Mouse (Mus musculus) adipocyte (in vitro differentiated cells): ENCODE measurements around the gene Zfp385c.
"Not testable (repeated sequence)": the region's sequence is repeated elsewhere in the genome, so short reads cannot be mapped to it uniquely, and the experiment has no call there.

ENCODE experiments used
- DNase-seq: peaks from one replicate; pipeline ENCODE4 v3.0.0-alpha.2; 2016; ENCODE audit warnings: low spot score

Gene Zfp385c

GRCm38 (mm10) chr11:100687265-100687664, 5.0 kb downstream of the Zfp385c start:
- no peak for DNase-seq

- no peak for DNase-seq
Measured at GRCm38 (mm10) chr11:100685371-100685770, 6.9 kb downstream of the Zfp385c start.

- no peak for DNase-seq
Measured at GRCm38 (mm10) chr11:100684084-100684483, 8.2 kb downstream of the Zfp385c start.

- DNase-seq, result no peak
Measured at GRCm38 (mm10) chr11:100682526-100682925, 9.7 kb downstream of the Zfp385c start.

- no peak for DNase-seq
Measured at GRCm38 (mm10) chr11:100681826-100682225, 10.4 kb downstream of the Zfp385c start.

GRCm38 (mm10) chr11:100677810-100678209, 14.4 kb downstream of the Zfp385c start:
- DNase-seq, result no peak

- DNase-seq, result no peak
Measured at GRCm38 (mm10) chr11:100673169-100673568, 19.1 kb downstream of the Zfp385c start.

- peak; percentile 12 for DNase-seq
Measured at GRCm38 (mm10) chr11:100671956-100672355, 20.3 kb downstream of the Zfp385c start.

GRCm38 (mm10) chr11:100671049-100671448, 21.2 kb downstream of the Zfp385c start:
- DNase-seq, result no peak

GRCm38 (mm10) chr11:100659806-100660205, 32.4 kb downstream of the Zfp385c start:
- no peak for DNase-seq

GRCm38 (mm10) chr11:100656458-100656857, 35.8 kb downstream of the Zfp385c start:
- DNase-seq, result no peak

- DNase-seq, result not testable (repeated sequence)
Measured at GRCm38 (mm10) chr11:100655589-100655988, 36.7 kb downstream of the Zfp385c start.

- no peak for DNase-seq
Measured at GRCm38 (mm10) chr11:100651748-100652147, 40.5 kb downstream of the Zfp385c start.

- no peak for DNase-seq
Measured at GRCm38 (mm10) chr11:100651205-100651604, 41.0 kb downstream of the Zfp385c start.

GRCm38 (mm10) chr11:100648405-100648804, 43.9 kb downstream of the Zfp385c start:
- DNase-seq, result no peak

GRCm38 (mm10) chr11:100646265-100646664, 46.0 kb downstream of the Zfp385c start:
- no peak for DNase-seq

GRCm38 (mm10) chr11:100643612-100644575, 48.4 kb downstream of the Zfp385c start:
- DNase-seq, result peak; percentile 55

- no peak for DNase-seq
Measured at GRCm38 (mm10) chr11:100640159-100640906, 51.9 kb downstream of the Zfp385c start.

- DNase-seq, result no peak
Measured at GRCm38 (mm10) chr11:100634530-100634929, 57.7 kb downstream of the Zfp385c start.

GRCm38 (mm10) chr11:100628862-100629352, 63.3 kb downstream of the Zfp385c start:
- no peak for DNase-seq

GRCm38 (mm10) chr11:100628056-100628455, 64.2 kb downstream of the Zfp385c start:
- DNase-seq, result no peak

GRCm38 (mm10) chr11:100626701-100627195, 65.5 kb downstream of the Zfp385c start:
- peak; percentile 49 for DNase-seq
